19 mouse cellular contexts compared by ENCODE assay signal in the genomic region with DNA sequence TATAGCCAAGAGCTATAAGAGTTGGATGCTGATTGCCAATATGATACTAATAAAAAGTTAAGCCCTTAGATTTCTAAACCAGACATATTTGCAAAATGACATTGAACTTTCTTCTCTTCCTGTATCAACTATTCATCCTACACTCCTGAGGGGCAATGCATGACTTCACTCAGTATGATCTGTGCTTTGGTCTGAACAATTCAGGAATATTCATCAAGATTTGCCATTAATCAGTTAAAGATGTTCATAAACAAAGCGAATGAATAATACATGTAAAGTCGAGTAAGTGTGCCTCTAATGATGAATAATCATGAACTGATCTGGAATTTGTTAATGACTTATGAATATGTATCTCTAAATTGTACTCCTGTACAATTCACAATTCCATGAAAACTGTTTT.
"Had no signal": no experiment of that assay in that cellular context is flagged by ENCODE, and none has a peak within 500 bp of the region (broad histone marks: within the 10 kb centered on the region; RNA-seq: fewer than 3 reads in every experiment).

No protein-coding gene starts in this region.

- H3K27me3 ChIP-seq: limb, embryonic 15.5 days; neural tube, embryonic 13.5 days; stomach, embryonic 15.5 days had no signal

- DNase-seq: kidney, adult 2 months; kidney, postnatal 25 days; layer of hippocampus, adult 9-11 months; liver, postnatal 0 days; lung, embryonic 14.5 days; retina, postnatal 1 day; right cerebral cortex, postnatal 25 days; spleen, adult 18-20 months; thymus, postnatal 25 days had no signal

- H3K4me2 ChIP-seq: limb, embryonic 15.5 days; liver, embryonic 11.5 days; lung, embryonic 14.5 days; neural tube, embryonic 13.5 days; stomach, embryonic 15.5 days had no signal

- H3K9me3 ChIP-seq: limb, embryonic 15.5 days; neural tube, embryonic 13.5 days; stomach, embryonic 15.5 days had no signal

- H3K9ac ChIP-seq: limb, embryonic 15.5 days; liver, embryonic 14.5 days; liver, postnatal 0 days; lung, embryonic 14.5 days; neural tube, embryonic 13.5 days; stomach, embryonic 15.5 days had no signal

- ATAC-seq: liver, postnatal 0 days; lung, postnatal 0 days had no signal

- H3K36me3 ChIP-seq: limb, embryonic 15.5 days; neural tube, embryonic 13.5 days; stomach, embryonic 15.5 days had no signal

- H3K27ac ChIP-seq: kidney, postnatal 0 days; layer of hippocampus, adult 2 months; limb, embryonic 15.5 days; liver, embryonic 14.5 days; macrophage; neural tube, embryonic 13.5 days; stomach, embryonic 15.5 days had no signal

- H3K4me3 ChIP-seq: layer of hippocampus, adult 2 months; limb, embryonic 15.5 days; myocyte; neural tube, embryonic 13.5 days; stomach, embryonic 15.5 days had no signal

- H3K4me1 ChIP-seq: limb, embryonic 15.5 days; neural tube, embryonic 13.5 days; stomach, embryonic 15.5 days had no signal
